Mouse (Mus musculus) urinary bladder, postnatal 25 days (tissue): ENCODE measurements around the gene Tiam1.

Experiments used
- DNase-seq: peaks from one replicate; pipeline ENCODE4 v3.0.0; 2022; ENCODE audit warnings: low spot score

Gene Tiam1

GRCm38 (mm10) chr16:89876079-89876478, 267.5 kb downstream of the Tiam1 start:
- no peak for DNase-seq

GRCm38 (mm10) chr16:89874012-89874704, 269.4 kb downstream of the Tiam1 start:
- no peak for DNase-seq

GRCm38 (mm10) chr16:89872011-89872942, 271.3 kb downstream of the Tiam1 start:
- no peak for DNase-seq

- DNase-seq = no peak
Observed at GRCm38 (mm10) chr16:89871382-89871781, 272.2 kb downstream of the Tiam1 start.

- no peak for DNase-seq
Observed at GRCm38 (mm10) chr16:89870059-89870458, 273.5 kb downstream of the Tiam1 start.

GRCm38 (mm10) chr16:89868502-89868901, 275.1 kb downstream of the Tiam1 start:
- DNase-seq = no peak

GRCm38 (mm10) chr16:89867212-89867829, 276.2 kb downstream of the Tiam1 start:
- no peak for DNase-seq

GRCm38 (mm10) chr16:89865136-89865535, 278.4 kb downstream of the Tiam1 start:
- DNase-seq = no peak

- DNase-seq = no peak
Observed at GRCm38 (mm10) chr16:89864710-89865109, 278.9 kb downstream of the Tiam1 start.

GRCm38 (mm10) chr16:89863264-89863663, 280.3 kb downstream of the Tiam1 start:
- no peak for DNase-seq

- DNase-seq = peak; percentile 49
Observed at GRCm38 (mm10) chr16:89861531-89861930, 282.0 kb downstream of the Tiam1 start.

- no peak for DNase-seq
Observed at GRCm38 (mm10) chr16:89860708-89861107, 282.9 kb downstream of the Tiam1 start.

GRCm38 (mm10) chr16:89857666-89858065, 285.9 kb downstream of the Tiam1 start:
- DNase-seq = no peak

- DNase-seq = no peak
Observed at GRCm38 (mm10) chr16:89854731-89855130, 288.8 kb downstream of the Tiam1 start.

GRCm38 (mm10) chr16:89851333-89851732, 292.2 kb downstream of the Tiam1 start:
- no peak for DNase-seq

- DNase-seq = no peak
Observed at GRCm38 (mm10) chr16:89848651-89849597, 294.6 kb downstream of the Tiam1 start.

- no peak for DNase-seq
Observed at GRCm38 (mm10) chr16:89848179-89848578, 295.4 kb downstream of the Tiam1 start.

GRCm38 (mm10) chr16:89845461-89845860, 298.1 kb downstream of the Tiam1 start:
- DNase-seq = no peak

- peak; percentile 40 for DNase-seq
Observed at GRCm38 (mm10) chr16:89844580-89844979, 299.0 kb downstream of the Tiam1 start.

GRCm38 (mm10) chr16:89841894-89842293, 301.7 kb downstream of the Tiam1 start:
- no peak for DNase-seq

- DNase-seq = no peak
Observed at GRCm38 (mm10) chr16:89840361-89840760, 303.2 kb downstream of the Tiam1 start.

- no peak for DNase-seq
Observed at GRCm38 (mm10) chr16:89839829-89840228, 303.7 kb downstream of the Tiam1 start.
